Comparison of ENCODE assay signal across 29 mouse cellular contexts in genomic region chr17:79176356-79176755, GRCm38 (mm10).
DNase-seq lines count a peak whose midpoint lies in the region; ATAC-seq lines count a peak whose summit lies in the region.
"Had no signal": no experiment of that assay in that cellular context is flagged by ENCODE, and none has a peak within 500 bp of the region (broad histone marks: within the 10 kb centered on the region; RNA-seq: fewer than 3 reads in every experiment).

No protein-coding gene starts in this region.

- H3K27me3 ChIP-seq in embryonic facial prominence, embryonic 14.5 days (replicated peaks; ENCODE audit: control insufficient read depth, insufficient read depth, low read length), result no peaks in the 10 kb centered on the region
- no peaks in the 10 kb centered on the region for H3K27me3 ChIP-seq in embryonic facial prominence, embryonic 10.5 days (replicated peaks; ENCODE audit: low read depth, poor library complexity, severe bottlenecking)
- H3K27me3 ChIP-seq: embryonic facial prominence, embryonic 13.5 days; forebrain, embryonic 12.5 days; heart, embryonic 13.5 days; hindbrain, embryonic 13.5 days; midbrain, embryonic 15.5 days; neural tube, embryonic 15.5 days; stomach, embryonic 15.5 days had no signal

- WGBS in embryonic facial prominence, embryonic 14.5 days, result 78% methylated on average over 7 of the region's 7 CpGs
- WGBS in embryonic facial prominence, embryonic 10.5 days, result 93% methylated on average over 7 of the region's 7 CpGs

- H3K4me3 ChIP-seq in embryonic facial prominence, embryonic 14.5 days (ENCODE audit: low read depth, low read length), result no peak overlapping the region
- H3K4me3 ChIP-seq in embryonic facial prominence, embryonic 10.5 days, result no peak overlapping the region
- H3K4me3 ChIP-seq: embryonic facial prominence, embryonic 13.5 days; forebrain, embryonic 12.5 days; heart, embryonic 13.5 days; hindbrain, embryonic 13.5 days; midbrain, embryonic 10.5 days; midbrain, embryonic 15.5 days; neural tube, embryonic 15.5 days; stomach, embryonic 15.5 days had no signal

- H3K36me3 ChIP-seq in embryonic facial prominence, embryonic 14.5 days (ENCODE audit: control insufficient read depth, insufficient read depth, low read length), result no peaks in the 10 kb centered on the region
- no peaks in the 10 kb centered on the region for H3K36me3 ChIP-seq in embryonic facial prominence, embryonic 10.5 days (replicated peaks)
- H3K36me3 ChIP-seq: embryonic facial prominence, embryonic 13.5 days; forebrain, embryonic 12.5 days; G1E; heart, embryonic 13.5 days; hindbrain, embryonic 13.5 days; midbrain, embryonic 10.5 days; midbrain, embryonic 15.5 days; neural tube, embryonic 15.5 days; stomach, embryonic 15.5 days had no signal

- no peak overlapping the region for H3K4me2 ChIP-seq in embryonic facial prominence, embryonic 14.5 days (ENCODE audit: low read depth, low read length)
- H3K4me2 ChIP-seq: embryonic facial prominence, embryonic 13.5 days; forebrain, embryonic 12.5 days; heart, embryonic 13.5 days; hindbrain, embryonic 13.5 days; midbrain, embryonic 15.5 days; neural tube, embryonic 15.5 days; stomach, embryonic 15.5 days had no signal

- no peak overlapping the region for H3K9ac ChIP-seq in embryonic facial prominence, embryonic 14.5 days (ENCODE audit: low read depth, low read length)
- H3K9ac ChIP-seq: embryonic facial prominence, embryonic 13.5 days; forebrain, embryonic 12.5 days; forebrain, postnatal 0 days; heart, embryonic 13.5 days; hindbrain, embryonic 13.5 days; liver, embryonic 14.5 days; midbrain, embryonic 15.5 days; neural tube, embryonic 15.5 days; stomach, embryonic 15.5 days had no signal

- intact Hi-C loops in heart, postnatal 10 days (cut with DNase I), result no loop called here
- intact Hi-C loops in heart, postnatal 14 days (cut with DNase I), result no loop called here

- ATAC-seq in embryonic facial prominence, embryonic 14.5 days (ENCODE audit: low read depth), result no peak
- ATAC-seq: forebrain, postnatal 0 days; midbrain, embryonic 15.5 days had no signal

- H3K9me3 ChIP-seq in embryonic facial prominence, embryonic 14.5 days (ENCODE audit: control insufficient read depth, low read length), result no peaks in the 10 kb centered on the region
- no peaks in the 10 kb centered on the region for H3K9me3 ChIP-seq in embryonic facial prominence, embryonic 10.5 days
- H3K9me3 ChIP-seq: embryonic facial prominence, embryonic 13.5 days; forebrain, embryonic 12.5 days; heart, embryonic 13.5 days; hindbrain, embryonic 13.5 days; midbrain, embryonic 10.5 days; midbrain, embryonic 15.5 days; neural tube, embryonic 15.5 days; stomach, embryonic 15.5 days had no signal

- peaks cover 4% of the 10 kb centered on the region; the same call in 1 of the 2 replicates for H3K4me1 ChIP-seq in embryonic facial prominence, embryonic 14.5 days (ENCODE audit: control insufficient read depth, insufficient read depth, low read length)
- peaks cover 7% of the 10 kb centered on the region for H3K4me1 ChIP-seq in embryonic facial prominence, embryonic 10.5 days
- H3K4me1 ChIP-seq: forebrain, embryonic 12.5 days; heart, embryonic 13.5 days; hindbrain, embryonic 13.5 days; midbrain, embryonic 15.5 days; neural tube, embryonic 15.5 days; stomach, embryonic 15.5 days had no signal

- H3K27ac ChIP-seq in embryonic facial prominence, embryonic 14.5 days (replicated peaks; ENCODE audit: low read depth, low read length), result no peak overlapping the region
- H3K27ac ChIP-seq in embryonic facial prominence, embryonic 10.5 days (replicated peaks), result no peak overlapping the region
- H3K27ac ChIP-seq: embryonic facial prominence, embryonic 13.5 days; forebrain, embryonic 12.5 days; heart, embryonic 13.5 days; hindbrain, embryonic 13.5 days; liver, embryonic 14.5 days; midbrain, embryonic 10.5 days; midbrain, embryonic 15.5 days; neural tube, embryonic 15.5 days; stomach, embryonic 15.5 days had no signal

- DNase-seq in embryonic facial prominence, embryonic 14.5 days (ENCODE audit: low spot score), result peak; percentile 74
- no peak for DNase-seq in embryonic facial prominence, embryonic 10.5 days (ENCODE audit: low spot score)
- peak; percentile 18 to 27 for DNase-seq in heart, postnatal 10 days
- no peak for DNase-seq in heart, postnatal 14 days
- DNase-seq in kidney, postnatal 10 days, result peak; percentile 10
- no peak for DNase-seq in kidney, postnatal 14 days
- no peak for DNase-seq in spleen, postnatal 36 days (ENCODE audit: low spot score in 2 of 2)
- DNase-seq: adrenal gland, postnatal 10 days; cerebellum, adult 11-12 months; cerebellum, adult 9-11 months; embryo, embryonic 11 days; forebrain, postnatal 0 days; heart, postnatal 36 days; kidney, postnatal 4 days; liver; lung, adult 2 months; lung, postnatal 14 days; retina, postnatal 1 day; right cerebral cortex, postnatal 14 days had no signal

Comparison
In these comparisons a context has a peak if more than half of its experiments do, and no peak if none do; other contexts are left out.
1. DNase-seq: peak in embryonic facial prominence, embryonic 14.5 days (single experiment), heart, postnatal 10 days (2 of 2) and kidney, postnatal 10 days (single experiment); none in embryonic facial prominence, embryonic 10.5 days (single experiment), heart, postnatal 14 days (0 of 2), kidney, postnatal 14 days (single experiment) and spleen, postnatal 36 days (0 of 2).